Mouse (Mus musculus): ENCODE measurements at regions not wholly inside any gene's neighbourhood (a gene's known extent, or its start where the extent isn't known, plus 50 kb on each side); places are given as distances from the start of the nearest gene placed in this dataset.

GRCm38 (mm10) chr17:4187606-4188005 lies 491.5 kb upstream of the Nox3 start:
- Histone ChIP-seq H3K4me3 (replicated peaks) (no peak overlapping the region), H3K4me1 (peaks cover 7% of the 10 kb centered on the region; the same call in 1 of the 2 replicates), H3K27me3 (replicated peaks) (no peaks in the 10 kb centered on the region), H3K9me3 (no peaks in the 10 kb centered on the region), H3K36me3 (replicated peaks; ENCODE audit: low read length) (no peaks in the 10 kb centered on the region)
- TF ChIP-seq FLI1 (IDR thresholded peaks at IDR 0.05; ENCODE audit: low read length) (no peak), GATA1 (IDR thresholded peaks at IDR 0.05; ENCODE audit: borderline replicate concordance, low read length) (no peak)

GRCm38 (mm10) chr17:4196793-4197448 lies 500.9 kb upstream of the Nox3 start:
- Histone ChIP-seq H3K9me3 (no peaks in the 10 kb centered on the region), H3K4me1 (peaks cover 20% of the 10 kb centered on the region), H3K4me3 (replicated peaks) (no peak overlapping the region), H3K36me3 (replicated peaks; ENCODE audit: low read length) (no peaks in the 10 kb centered on the region), H3K27me3 (replicated peaks) (peaks cover 1% of the 10 kb centered on the region)
- TF ChIP-seq FLI1 (IDR thresholded peaks at IDR 0.05; ENCODE audit: low read length) (no peak), GATA1 (IDR thresholded peaks at IDR 0.05; ENCODE audit: borderline replicate concordance, low read length) (no peak)

GRCm38 (mm10) chr17:4198001-4198400 lies 501.9 kb upstream of the Nox3 start:
- H3K36me3 ChIP-seq (replicated peaks; ENCODE audit: low read length): no peaks in the 10 kb centered on the region
- TF ChIP-seq GATA1 (IDR thresholded peaks at IDR 0.05; ENCODE audit: borderline replicate concordance, low read length) (no peak), FLI1 (IDR thresholded peaks at IDR 0.05; ENCODE audit: low read length) (no peak)
- peaks cover 1% of the 10 kb centered on the region for H3K27me3 ChIP-seq (replicated peaks)
- H3K4me3 ChIP-seq (replicated peaks): no peak overlapping the region
- H3K9me3 ChIP-seq: no peaks in the 10 kb centered on the region
- peaks cover 20% of the 10 kb centered on the region for H3K4me1 ChIP-seq

- H3K4me1 ChIP-seq: peaks cover 20% of the 10 kb centered on the region
- H3K36me3 ChIP-seq (replicated peaks; ENCODE audit: low read length): no peaks in the 10 kb centered on the region
- no peak for TF ChIP-seq GATA1 (IDR thresholded peaks at IDR 0.05; ENCODE audit: borderline replicate concordance, low read length)
- TF ChIP-seq FLI1 (IDR thresholded peaks at IDR 0.05; ENCODE audit: low read length): no peak
- H3K9me3 ChIP-seq: no peaks in the 10 kb centered on the region
- H3K27me3 ChIP-seq (replicated peaks): peaks cover 1% of the 10 kb centered on the region
- peak overlapping the region; percentile 31 for H3K4me3 ChIP-seq (replicated peaks)
Measured at GRCm38 (mm10) chr17:4199698-4200153, 503.7 kb upstream of the Nox3 start.

- Histone ChIP-seq H3K9me3 (no peaks in the 10 kb centered on the region), H3K4me1 (peaks cover 20% of the 10 kb centered on the region), H3K4me3 (replicated peaks) (no peak overlapping the region), H3K27me3 (replicated peaks) (peaks cover 1% of the 10 kb centered on the region), H3K36me3 (replicated peaks; ENCODE audit: low read length) (no peaks in the 10 kb centered on the region)
- no peak for TF ChIP-seq FLI1 (IDR thresholded peaks at IDR 0.05; ENCODE audit: low read length)
- no peak for TF ChIP-seq GATA1 (IDR thresholded peaks at IDR 0.05; ENCODE audit: borderline replicate concordance, low read length)
Measured at GRCm38 (mm10) chr17:4201300-4201699, 505.2 kb upstream of the Nox3 start.

- Histone ChIP-seq H3K9me3 (no peaks in the 10 kb centered on the region), H3K4me3 (replicated peaks) (peak overlapping the region; percentile 50), H3K4me1 (peaks cover 27% of the 10 kb centered on the region), H3K27me3 (replicated peaks) (no peaks in the 10 kb centered on the region), H3K36me3 (replicated peaks; ENCODE audit: low read length) (no peaks in the 10 kb centered on the region)
- TF ChIP-seq FLI1 (IDR thresholded peaks at IDR 0.05; ENCODE audit: low read length) (no peak), GATA1 (IDR thresholded peaks at IDR 0.05; ENCODE audit: borderline replicate concordance, low read length) (no peak)
Measured at GRCm38 (mm10) chr17:4208142-4208925, 512.3 kb upstream of the Nox3 start.

- no peak for TF ChIP-seq FLI1 (IDR thresholded peaks at IDR 0.05; ENCODE audit: low read length)
- TF ChIP-seq GATA1 (IDR thresholded peaks at IDR 0.05; ENCODE audit: borderline replicate concordance, low read length): no peak
- H3K4me1 ChIP-seq: peaks cover 27% of the 10 kb centered on the region
- H3K36me3 ChIP-seq (replicated peaks; ENCODE audit: low read length): no peaks in the 10 kb centered on the region
- H3K4me3 ChIP-seq (replicated peaks): no peak overlapping the region
- no peaks in the 10 kb centered on the region for H3K9me3 ChIP-seq
- no peaks in the 10 kb centered on the region for H3K27me3 ChIP-seq (replicated peaks)
Measured at GRCm38 (mm10) chr17:4209650-4210049, 513.6 kb upstream of the Nox3 start.

GRCm38 (mm10) chr17:4212586-4212985 lies 516.5 kb upstream of the Nox3 start:
- peaks cover 4% of the 10 kb centered on the region for H3K27me3 ChIP-seq (replicated peaks)
- peaks cover 23% of the 10 kb centered on the region for H3K4me1 ChIP-seq
- TF ChIP-seq FLI1 (IDR thresholded peaks at IDR 0.05; ENCODE audit: low read length) (no peak), GATA1 (IDR thresholded peaks at IDR 0.05; ENCODE audit: borderline replicate concordance, low read length) (no peak)
- H3K4me3 ChIP-seq (replicated peaks): no peak overlapping the region
- H3K9me3 ChIP-seq: no peaks in the 10 kb centered on the region
- no peaks in the 10 kb centered on the region for H3K36me3 ChIP-seq (replicated peaks; ENCODE audit: low read length)

GRCm38 (mm10) chr17:4214970-4215369 lies 518.9 kb upstream of the Nox3 start:
- no peak for TF ChIP-seq FLI1 (IDR thresholded peaks at IDR 0.05; ENCODE audit: low read length)
- no peak for TF ChIP-seq GATA1 (IDR thresholded peaks at IDR 0.05; ENCODE audit: borderline replicate concordance, low read length)
- Histone ChIP-seq H3K4me3 (replicated peaks) (no peak overlapping the region), H3K27me3 (replicated peaks) (peaks cover 4% of the 10 kb centered on the region), H3K4me1 (peaks cover 6% of the 10 kb centered on the region), H3K9me3 (no peaks in the 10 kb centered on the region), H3K36me3 (replicated peaks; ENCODE audit: low read length) (no peaks in the 10 kb centered on the region)

- Histone ChIP-seq H3K4me1 (peaks cover 8% of the 10 kb centered on the region), H3K27me3 (replicated peaks) (peaks cover 4% of the 10 kb centered on the region), H3K4me3 (replicated peaks) (no peak overlapping the region), H3K9me3 (no peaks in the 10 kb centered on the region), H3K36me3 (replicated peaks; ENCODE audit: low read length) (no peaks in the 10 kb centered on the region)
- TF ChIP-seq FLI1 (IDR thresholded peaks at IDR 0.05; ENCODE audit: low read length): no peak
Measured at GRCm38 (mm10) chr17:4216203-4216602, 520.1 kb upstream of the Nox3 start.
